Mouse (Mus musculus): ENCODE measurements at regions not wholly inside any gene's neighbourhood (a gene's known extent, or its start where the extent isn't known, plus 50 kb on each side); places are given as distances from the start of the nearest gene placed in this dataset.

DNA sequence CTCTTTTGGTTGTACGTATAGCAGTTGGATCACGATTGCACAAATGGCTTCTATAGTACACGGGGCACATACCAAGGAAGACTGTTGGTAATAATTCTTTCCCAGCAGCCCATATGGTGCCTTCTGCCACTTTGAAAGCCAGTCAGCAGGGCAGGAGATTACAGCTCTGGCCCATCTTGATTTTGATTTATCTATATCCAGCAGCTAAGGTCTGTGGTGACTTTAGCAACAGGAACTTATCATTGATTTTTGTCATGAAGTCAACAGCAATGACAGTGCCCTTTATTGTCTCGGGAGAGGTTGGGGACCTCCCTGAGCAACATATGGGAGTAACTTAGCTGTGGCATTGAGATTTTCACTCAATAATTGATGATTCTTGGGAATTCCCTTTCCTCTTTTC is 64.1 kb upstream of the Tab2 start:
- no peak for TF ChIP-seq CTCF (IDR thresholded peaks at IDR 0.05; ENCODE audit: low read depth)
- no peak for TF ChIP-seq EP300 (optimal IDR thresholded peaks at IDR 0.05)

All from stomach, postnatal 0 days (tissue).